Comparison of ENCODE assay signal across 18 mouse cellular contexts in genomic region chr7:122930494-122930893, GRCm38 (mm10). TPM values are rescaled to one million over a fixed set of nuclear protein-coding genes. Genes with fewer than 3 reads are reported as not detected.
A peak's percentile ranks its signal among the peaks of the same experiment; 100 is the strongest.
DNase-seq lines count a peak whose midpoint lies in the region; ATAC-seq and TF ChIP-seq lines count a peak whose summit lies in the region.
"Had no signal": no experiment of that assay in that cellular context is flagged by ENCODE, and none has a peak within 500 bp of the region (broad histone marks: within the 10 kb centered on the region; RNA-seq: fewer than 3 reads in every experiment).

No protein-coding gene starts in this region.

- no peak for TF ChIP-seq CTCF in midbrain, postnatal 0 days (IDR thresholded peaks at IDR 0.05)

- H3K9me3 ChIP-seq in heart, embryonic 10.5 days, result no peaks in the 10 kb centered on the region
- no peaks in the 10 kb centered on the region for H3K9me3 ChIP-seq in midbrain, postnatal 0 days (ENCODE audit: low read length)
- H3K9me3 ChIP-seq in midbrain, embryonic 10.5 days (replicated peaks), result no peaks in the 10 kb centered on the region
- no peaks in the 10 kb centered on the region for H3K9me3 ChIP-seq in intestine, embryonic 15.5 days
- H3K9me3 ChIP-seq: limb, embryonic 13.5 days; midbrain, embryonic 12.5 days; stomach, embryonic 15.5 days had no signal

- no peak overlapping the region for H3K27ac ChIP-seq in heart, embryonic 10.5 days
- no peak overlapping the region for H3K27ac ChIP-seq in midbrain, postnatal 0 days (ENCODE audit: low read depth, low read length)
- no peak overlapping the region for H3K27ac ChIP-seq in midbrain, embryonic 10.5 days (replicated peaks)
- no peak overlapping the region for H3K27ac ChIP-seq in intestine, embryonic 15.5 days
- H3K27ac ChIP-seq: hindbrain, embryonic 13.5 days; left cerebral cortex, adult 2 months; limb, embryonic 13.5 days; midbrain, embryonic 12.5 days; stomach, embryonic 15.5 days had no signal

- no peaks in the 10 kb centered on the region for H3K27me3 ChIP-seq in heart, embryonic 10.5 days (ENCODE audit: insufficient read depth, poor library complexity, severe bottlenecking)
- no peaks in the 10 kb centered on the region for H3K27me3 ChIP-seq in midbrain, postnatal 0 days (ENCODE audit: insufficient read depth, low read length)
- H3K27me3 ChIP-seq in midbrain, embryonic 10.5 days (ENCODE audit: low read depth, poor library complexity, severe bottlenecking), result no peaks in the 10 kb centered on the region
- H3K27me3 ChIP-seq in intestine, embryonic 15.5 days (replicated peaks), result no peaks in the 10 kb centered on the region
- H3K27me3 ChIP-seq: hindbrain, embryonic 13.5 days; limb, embryonic 13.5 days; midbrain, embryonic 12.5 days; Patski; stomach, embryonic 15.5 days had no signal

- ATAC-seq in midbrain, postnatal 0 days (ENCODE audit: low FRiP score), result no peak
- ATAC-seq in intestine, embryonic 15.5 days, result no peak
- ATAC-seq: liver, postnatal 0 days; Patski had no signal

- no peaks in the 10 kb centered on the region for H3K36me3 ChIP-seq in heart, embryonic 10.5 days
- H3K36me3 ChIP-seq in midbrain, postnatal 0 days (ENCODE audit: insufficient read depth, low read length), result no peaks in the 10 kb centered on the region
- no peaks in the 10 kb centered on the region for H3K36me3 ChIP-seq in midbrain, embryonic 10.5 days
- no peaks in the 10 kb centered on the region for H3K36me3 ChIP-seq in intestine, embryonic 15.5 days
- H3K36me3 ChIP-seq: hindbrain, embryonic 13.5 days; limb, embryonic 13.5 days; midbrain, embryonic 12.5 days; stomach, embryonic 15.5 days had no signal

- no peak overlapping the region for H3K4me2 ChIP-seq in midbrain, postnatal 0 days (ENCODE audit: low read depth, low read length, poor library complexity, severe bottlenecking)
- H3K4me2 ChIP-seq in intestine, embryonic 15.5 days (replicated peaks), result no peak overlapping the region
- H3K4me2 ChIP-seq: hindbrain, embryonic 13.5 days; limb, embryonic 13.5 days; midbrain, embryonic 12.5 days; stomach, embryonic 15.5 days had no signal

- no peak overlapping the region for H3K9ac ChIP-seq in midbrain, postnatal 0 days (replicated peaks; ENCODE audit: low read length, poor library complexity, severe bottlenecking)
- no peak overlapping the region for H3K9ac ChIP-seq in intestine, embryonic 15.5 days
- H3K9ac ChIP-seq: hindbrain, embryonic 13.5 days; limb, embryonic 13.5 days; liver, postnatal 0 days; midbrain, embryonic 12.5 days; stomach, embryonic 15.5 days had no signal

- no peak overlapping the region for H3K4me3 ChIP-seq in heart, embryonic 10.5 days
- H3K4me3 ChIP-seq in midbrain, postnatal 0 days (ENCODE audit: low read depth, low read length), result no peak overlapping the region
- no peak overlapping the region for H3K4me3 ChIP-seq in midbrain, embryonic 10.5 days
- H3K4me3 ChIP-seq in intestine, embryonic 15.5 days (replicated peaks), result no peak overlapping the region
- H3K4me3 ChIP-seq: hindbrain, embryonic 13.5 days; left cerebral cortex, adult 2 months; limb, embryonic 13.5 days; midbrain, embryonic 12.5 days; stomach, embryonic 15.5 days had no signal

- 12% methylated on average over 3 of the region's 3 CpGs for WGBS in heart, embryonic 10.5 days
- WGBS in midbrain, postnatal 0 days, result 51% methylated on average over 3 of the region's 3 CpGs
- WGBS in midbrain, embryonic 10.5 days, result 64% methylated on average over 3 of the region's 3 CpGs
- WGBS in intestine, embryonic 15.5 days, result 23% methylated on average over 3 of the region's 3 CpGs

- DNase-seq in heart, adult 11 months, result peak; percentile 94
- DNase-seq in heart, embryonic 10.5 days (ENCODE audit: low spot score), result no peak
- DNase-seq in midbrain, postnatal 0 days (ENCODE audit: low spot score), result peak; percentile 6
- no peak for DNase-seq in midbrain, embryonic 10.5 days (ENCODE audit: low spot score)
- peak; percentile 31 to 45 for DNase-seq in heart, adult 9 months (ENCODE audit: low spot score in 2 of 2)
- DNase-seq in lung, postnatal 14 days, result peak; percentile 15
- no peak for DNase-seq in embryo, embryonic 11 days
- DNase-seq: cerebellum, adult 9-11 months; kidney, adult 11 months; liver, postnatal 0 days; thymus, postnatal 4 days had no signal

- peaks cover 13% of the 10 kb centered on the region for H3K4me1 ChIP-seq in heart, embryonic 10.5 days
- no peaks in the 10 kb centered on the region for H3K4me1 ChIP-seq in midbrain, postnatal 0 days (ENCODE audit: insufficient read depth, low read length)
- no peaks in the 10 kb centered on the region for H3K4me1 ChIP-seq in midbrain, embryonic 10.5 days
- no peaks in the 10 kb centered on the region for H3K4me1 ChIP-seq in intestine, embryonic 15.5 days (replicated peaks)
- H3K4me1 ChIP-seq: hindbrain, embryonic 13.5 days; limb, embryonic 13.5 days; midbrain, embryonic 12.5 days; stomach, embryonic 15.5 days had no signal

RNA-seq across cellular contexts. Expression of gene Rbbp6, which starts 35.0 kb away (rescaled TPM):
- 16.2 and 25.5 TPM in 2 replicates for polyA plus RNA-seq in heart, embryonic 10.5 days (2016; fragmentation: Nextera tagmentation; extraction: Ambion mirVana)
- total RNA-seq in midbrain, postnatal 0 days (2014; rRNA removed), result 33.7 and 42.9 TPM in 2 replicates
- polyA plus RNA-seq in midbrain, postnatal 0 days (2015; fragmentation: Nextera tagmentation; extraction: Ambion mirVana), result 17.3 and 22.9 TPM in 2 replicates
- polyA plus RNA-seq in midbrain, embryonic 10.5 days (2016; fragmentation: Nextera tagmentation; extraction: Ambion mirVana), result 24.9 and 25.6 TPM in 2 replicates
- 23.6 and 26.9 TPM in 2 replicates for polyA plus RNA-seq in intestine, embryonic 15.5 days (2015; fragmentation: Nextera tagmentation; extraction: Ambion mirVana)

Comparison
In these comparisons a context has a peak if more than half of its experiments do, and no peak if none do; other contexts are left out.
1. DNase-seq: peak in heart, adult 11 months (single experiment), midbrain, postnatal 0 days (single experiment), heart, adult 9 months (2 of 2) and lung, postnatal 14 days (single experiment); none in heart, embryonic 10.5 days (single experiment), midbrain, embryonic 10.5 days (single experiment) and embryo, embryonic 11 days (single experiment).